Mouse (Mus musculus) frontal cortex, postnatal 10 days (tissue): ENCODE measurements around the gene Mrpl45.

Source experiments
- DNase-seq, 2 experiments: peaks; one replicate each; pipeline ENCODE4 v3.0.0; 2022; ENCODE audit warnings: low spot score in 2 of 2, mixed read lengths in 1 of 2

Mrpl45 gene

DNA sequence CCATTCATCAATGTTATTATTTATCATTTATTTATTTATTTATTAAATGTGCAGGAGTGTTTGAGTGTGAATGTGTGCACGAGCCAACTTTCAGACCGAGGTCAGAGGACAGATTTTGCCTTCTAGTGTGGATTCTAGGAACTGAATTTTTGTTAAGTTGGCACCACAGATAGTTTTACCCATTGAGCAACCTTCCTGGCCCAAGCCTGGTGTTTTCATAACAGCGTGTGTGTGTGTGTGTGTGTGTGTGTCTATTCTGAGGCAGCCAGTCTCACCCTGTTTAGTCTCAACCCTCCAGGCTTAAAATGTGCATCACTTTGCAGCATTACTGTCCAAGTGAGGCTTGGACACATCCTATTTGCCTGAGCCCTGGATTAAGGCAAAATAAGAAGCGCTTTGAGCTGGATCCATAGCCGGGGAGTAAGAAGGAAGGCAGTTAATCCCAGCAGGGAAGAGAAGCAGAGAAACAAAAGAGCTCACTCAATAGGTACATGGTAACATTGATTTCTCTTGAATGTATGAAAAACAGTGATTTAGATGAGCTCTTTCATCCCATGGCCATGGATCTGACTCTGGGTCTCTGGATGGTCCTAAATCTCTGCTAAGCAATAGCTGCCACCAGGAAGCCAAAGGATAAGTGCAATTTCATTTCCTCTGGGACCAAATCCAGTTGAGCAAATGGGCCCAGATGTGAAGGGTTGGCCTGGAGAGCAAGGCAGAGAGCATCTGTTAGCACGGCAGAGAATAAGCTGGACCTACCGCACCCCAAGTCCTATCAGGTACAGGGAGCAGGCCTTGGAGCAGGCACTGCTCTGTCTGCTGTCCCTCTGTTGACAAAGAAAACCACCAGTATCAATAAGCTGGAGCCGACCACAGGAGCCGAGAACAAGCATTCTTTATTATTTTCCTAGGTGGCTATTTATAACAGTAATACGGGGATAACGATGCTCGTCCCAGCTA lies 16.0 kb downstream of the Mrpl45 start:
- no peak for DNase-seq

DNA sequence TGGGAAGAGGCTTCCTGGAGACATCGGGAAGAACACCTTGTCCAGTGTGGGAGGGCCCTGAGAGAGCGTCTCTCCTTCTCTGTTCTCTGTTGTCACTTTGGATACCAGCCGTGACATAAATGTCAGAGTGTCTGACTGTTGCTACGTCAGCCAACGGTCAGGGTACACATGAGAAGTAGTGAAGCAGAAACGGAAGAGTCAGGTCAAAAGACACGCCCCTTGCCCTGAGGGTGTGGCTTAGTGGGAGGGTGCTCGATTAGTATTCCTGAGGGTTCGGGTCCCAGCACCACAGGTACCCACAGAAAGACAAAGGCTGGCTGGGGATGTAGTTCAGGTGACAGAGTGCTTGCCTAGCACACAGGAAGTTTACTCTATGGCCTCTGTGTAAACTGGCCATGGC lies 17.5 kb downstream of the Mrpl45 start:
- DNase-seq = no peak

GRCm38 (mm10) chr11:97333896-97334295 lies 18.4 kb downstream of the Mrpl45 start:
- DNase-seq = no peak

DNA sequence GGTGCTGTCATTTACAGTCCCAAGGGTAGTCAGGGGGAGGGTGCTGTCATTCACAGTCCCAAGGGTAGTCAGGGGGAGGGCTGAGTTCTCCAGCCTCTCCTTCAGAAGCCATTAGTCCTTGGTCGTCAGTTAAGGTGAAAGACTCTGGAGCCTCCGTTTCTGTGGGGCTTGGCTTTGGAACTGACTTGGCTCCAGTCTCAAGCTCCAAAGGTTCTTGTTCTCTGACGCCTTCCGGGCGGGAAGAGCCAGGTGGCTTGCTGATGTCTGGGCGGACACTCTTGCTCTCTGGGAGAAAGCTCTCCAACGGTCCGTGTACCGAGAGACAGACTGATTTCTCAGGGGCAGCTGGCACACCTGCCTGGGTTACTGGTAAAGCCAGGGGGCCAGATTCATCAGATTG lies 18.9 kb downstream of the Mrpl45 start:
- no peak for DNase-seq

GRCm38 (mm10) chr11:97336238-97336637 lies 20.7 kb downstream of the Mrpl45 start:
- no peak for DNase-seq

GRCm38 (mm10) chr11:97336751-97337345 lies 21.3 kb downstream of the Mrpl45 start:
- DNase-seq = no peak

- DNase-seq = no peak
These were observed 21.8 kb downstream of the Mrpl45 start for GRCm38 (mm10) chr11:97337363-97337762.

- no peak for DNase-seq
These were observed 22.9 kb downstream of the Mrpl45 start for GRCm38 (mm10) chr11:97338302-97338976.

- peak; percentile 51 to 72 for DNase-seq
These were observed 23.4 kb downstream of the Mrpl45 start for GRCm38 (mm10) chr11:97338977-97339315.

- no peak for DNase-seq
These were observed 27.7 kb downstream of the Mrpl45 start for GRCm38 (mm10) chr11:97343175-97343574.

- DNase-seq = no peak
These were observed 28.1 kb downstream of the Mrpl45 start for GRCm38 (mm10) chr11:97343619-97344018.

DNA sequence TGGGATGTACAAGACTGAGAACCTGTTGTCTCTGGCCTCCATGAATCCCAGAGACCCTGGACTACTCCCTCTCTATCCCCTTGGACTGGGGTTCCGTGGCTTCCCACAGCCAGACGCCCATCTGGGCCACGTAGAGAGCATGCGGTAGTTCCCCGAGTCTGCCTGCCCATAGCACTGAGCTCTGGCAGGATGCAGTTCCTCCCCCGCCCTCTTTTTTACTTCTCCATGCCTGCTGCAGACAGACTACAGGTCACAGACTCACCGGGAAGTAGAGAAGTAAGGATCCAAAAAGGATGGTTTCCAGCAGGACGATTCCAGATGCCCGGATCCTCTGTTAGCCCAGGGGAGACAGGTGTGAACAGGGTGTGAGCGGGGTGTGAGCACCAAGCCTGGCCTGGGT lies 29.9 kb downstream of the Mrpl45 start:
- no peak for DNase-seq

DNA sequence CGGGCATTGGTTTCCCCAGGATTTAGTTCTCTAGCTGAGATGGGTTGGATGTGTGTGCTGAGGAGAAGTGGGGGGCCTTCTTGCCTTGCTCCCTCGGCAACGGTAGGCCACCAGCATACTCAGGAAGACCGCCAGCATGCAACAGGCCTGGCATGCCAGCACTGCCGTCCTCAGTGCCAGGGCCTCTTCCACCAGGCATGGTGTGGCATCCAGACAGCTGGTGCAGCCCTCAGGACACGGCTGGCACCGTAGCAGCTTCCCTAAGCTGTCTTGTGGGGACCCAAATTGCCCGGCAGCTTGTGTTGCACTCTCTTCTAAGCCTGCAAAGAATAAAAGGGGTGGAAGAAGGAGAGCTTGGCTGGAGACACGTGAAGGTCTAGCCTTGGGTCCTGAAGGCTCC lies 30.9 kb downstream of the Mrpl45 start:
- DNase-seq = no peak

DNA sequence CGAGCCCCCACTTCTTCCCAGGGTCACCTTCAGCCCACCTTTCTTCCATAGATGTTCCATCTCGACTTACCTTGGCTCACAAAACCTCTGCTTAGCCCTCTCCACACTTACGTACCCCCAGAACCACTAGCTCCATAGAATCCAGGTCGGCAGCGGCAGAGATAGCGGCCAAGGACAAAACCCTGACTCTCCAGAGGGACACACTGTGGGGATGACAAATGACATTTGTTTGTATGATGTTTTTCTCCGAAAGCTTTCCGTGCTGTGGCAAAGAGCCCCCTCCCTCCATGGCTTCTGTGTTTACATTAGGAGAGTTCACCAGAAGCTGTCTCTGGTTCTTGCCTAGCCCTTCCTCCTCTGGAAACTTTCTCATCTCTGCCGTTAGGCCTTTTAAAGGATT lies 31.8 kb downstream of the Mrpl45 start:
- DNase-seq = no peak

GRCm38 (mm10) chr11:97350035-97350434 lies 34.5 kb downstream of the Mrpl45 start:
- peak; percentile 63 to 71 for DNase-seq

GRCm38 (mm10) chr11:97352027-97352684 lies 36.6 kb downstream of the Mrpl45 start, which contains the start of gene Gpr179:
TSS of gene Gpr179 (minus strand) at chr11:97352077.
- DNase-seq = no peak

- no peak for DNase-seq
These were observed 37.5 kb downstream of the Mrpl45 start for GRCm38 (mm10) chr11:97352935-97353597.

DNA sequence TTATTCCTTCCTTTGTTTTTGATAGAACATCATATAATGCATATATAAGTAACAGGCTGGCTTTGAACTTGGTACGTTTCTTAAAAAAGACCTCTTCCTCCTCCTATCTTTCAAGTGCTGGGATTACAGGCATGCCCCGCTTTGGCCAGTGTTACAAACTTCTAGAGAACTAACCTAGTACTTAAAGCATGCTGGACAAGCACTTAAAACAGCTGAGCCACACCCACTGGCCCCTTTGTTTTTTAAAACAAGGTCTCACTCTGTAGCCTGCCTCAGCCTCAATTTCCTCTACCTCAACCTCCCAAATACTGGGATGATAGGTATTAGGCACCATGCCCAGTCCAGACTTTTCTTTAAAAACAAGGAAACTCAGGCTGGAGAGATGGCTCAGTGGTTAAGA lies 39.1 kb downstream of the Mrpl45 start:
- DNase-seq = no peak

GRCm38 (mm10) chr11:97355247-97355646 lies 39.7 kb downstream of the Mrpl45 start:
- DNase-seq = no peak

GRCm38 (mm10) chr11:97357663-97358062 lies 42.1 kb downstream of the Mrpl45 start:
- peak in 1 of 2 experiments; percentile 45 for DNase-seq

- peak; percentile 91 to 95 for DNase-seq
These were observed 46.6 kb downstream of the Mrpl45 start, which contains the start of gene Socs7 for GRCm38 (mm10) chr11:97361948-97362648. TSS of gene Socs7 (plus strand) at chr11:97362551.
